Mouse (Mus musculus) kidney, postnatal 36 days (tissue): ENCODE results near the gene Sap30l.

Experiments
- DNase-seq, 2 experiments: peaks; one replicate each; pipeline ENCODE4 v3.0.0; 2021 to 2022; ENCODE audit warnings: mixed read lengths in 2 of 2

Sap30l gene

GRCm38 (mm10) chr11:57800971-57801765 lies at the start of gene Sap30l:
Gene Sap30l (plus strand): TSS chr11:57801637.
- DNase-seq: peak; percentile 99

GRCm38 (mm10) chr11:57753538-57754203 lies 47.8 kb upstream of the Sap30l start:
- no peak for DNase-seq

GRCm38 (mm10) chr11:57758621-57759020 lies 42.8 kb upstream of the Sap30l start:
- no peak for DNase-seq

- no peak for DNase-seq
These were observed 40.9 kb upstream of the Sap30l start for GRCm38 (mm10) chr11:57760509-57761058.

- DNase-seq: no peak
These were observed 40.1 kb upstream of the Sap30l start for GRCm38 (mm10) chr11:57761347-57761746.

GRCm38 (mm10) chr11:57764124-57764523 lies 37.3 kb upstream of the Sap30l start:
- peak in 1 of 2 experiments; percentile 21 for DNase-seq

- peak in 1 of 2 experiments; percentile 42 for DNase-seq
These were observed 34.8 kb upstream of the Sap30l start for GRCm38 (mm10) chr11:57766617-57767016.

GRCm38 (mm10) chr11:57767171-57767570 lies 34.3 kb upstream of the Sap30l start:
- DNase-seq: peak; percentile 25 to 50

- DNase-seq: no peak
These were observed 30.7 kb upstream of the Sap30l start for GRCm38 (mm10) chr11:57770776-57771175.

GRCm38 (mm10) chr11:57771676-57772075 lies 29.8 kb upstream of the Sap30l start:
- no peak for DNase-seq

- no peak for DNase-seq
These were observed 28.0 kb upstream of the Sap30l start for GRCm38 (mm10) chr11:57773479-57773878.

GRCm38 (mm10) chr11:57773936-57774335 lies 27.5 kb upstream of the Sap30l start:
- DNase-seq: no peak

GRCm38 (mm10) chr11:57775868-57776267 lies 25.6 kb upstream of the Sap30l start:
- no peak for DNase-seq

GRCm38 (mm10) chr11:57776546-57776945 lies 24.9 kb upstream of the Sap30l start:
- DNase-seq: no peak

GRCm38 (mm10) chr11:57778349-57778748 lies 23.1 kb upstream of the Sap30l start:
- peak; percentile 41 to 66 for DNase-seq

- no peak for DNase-seq
These were observed 21.6 kb upstream of the Sap30l start for GRCm38 (mm10) chr11:57779824-57780223.

- peak; percentile 13 to 57 for DNase-seq
These were observed 14.6 kb upstream of the Sap30l start for GRCm38 (mm10) chr11:57786616-57787418.

GRCm38 (mm10) chr11:57787913-57788312 lies 13.5 kb upstream of the Sap30l start:
- DNase-seq: peak; percentile 57 to 87

GRCm38 (mm10) chr11:57790866-57791535 lies 10.4 kb upstream of the Sap30l start:
- no peak for DNase-seq

- no peak for DNase-seq
These were observed 6.4 kb upstream of the Sap30l start for GRCm38 (mm10) chr11:57795086-57795485.

GRCm38 (mm10) chr11:57797828-57798227 lies 3.6 kb upstream of the Sap30l start:
- DNase-seq: no peak

- DNase-seq: no peak
These were observed 2.0 kb upstream of the Sap30l start for GRCm38 (mm10) chr11:57799456-57799855.
